Mouse (Mus musculus): ENCODE data around the gene Hdac10.
A peak's percentile ranks its signal among the peaks of the same experiment; 100 is the strongest.

The Hdac10 gene

DNA sequence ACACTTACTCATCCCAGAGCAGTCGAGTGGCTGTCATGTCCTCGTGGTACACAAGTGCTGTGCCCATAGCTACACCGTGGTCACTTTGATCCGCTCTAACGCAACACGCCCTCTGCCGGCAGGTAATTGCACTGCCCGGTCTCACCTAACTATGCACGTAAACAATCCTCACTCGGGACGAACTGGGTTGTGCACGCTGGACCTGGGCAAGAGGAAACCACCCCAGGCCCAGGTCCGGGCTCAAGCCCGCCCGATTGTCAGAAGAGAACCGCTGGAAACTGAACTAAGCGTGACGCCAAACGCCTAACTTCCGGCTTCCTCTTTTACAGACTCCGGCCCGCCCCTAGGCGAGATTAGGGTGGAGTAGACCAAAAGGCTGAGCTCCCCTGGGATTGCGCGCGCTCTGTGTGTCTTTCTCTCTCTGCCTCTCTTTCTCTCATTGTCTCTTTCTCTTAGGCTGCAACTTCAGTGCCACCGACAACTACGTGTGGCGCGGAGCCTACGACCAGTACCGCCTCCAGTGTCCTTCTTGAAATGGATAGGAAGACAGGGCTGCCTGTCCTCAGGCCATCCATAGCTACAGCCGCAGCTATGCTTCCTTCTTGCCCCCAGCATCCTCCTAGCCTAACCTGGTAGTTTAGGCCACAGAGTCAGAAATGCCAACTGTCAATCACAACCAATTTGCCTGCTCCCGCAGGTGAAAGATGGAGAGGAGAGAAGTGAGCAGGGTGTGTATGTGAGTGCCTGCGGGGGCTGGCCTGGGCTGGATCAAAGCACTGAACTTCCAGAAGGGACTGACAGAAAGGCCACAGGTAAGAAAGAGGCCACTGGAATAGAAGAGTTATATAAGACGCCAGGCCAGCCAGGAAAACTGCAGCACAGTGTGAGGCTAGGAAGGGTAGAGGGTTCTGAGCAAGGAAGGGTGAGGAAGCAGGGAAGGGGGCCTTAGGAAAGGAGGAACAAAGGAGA is at the start of gene Hdac10:
Gene Hdac10, minus strand, starts transcription at position 319 of the 969 bp plus-strand sequence.
- DNase-seq (ENCODE audit: low spot score), result peak; percentile 89

DNA sequence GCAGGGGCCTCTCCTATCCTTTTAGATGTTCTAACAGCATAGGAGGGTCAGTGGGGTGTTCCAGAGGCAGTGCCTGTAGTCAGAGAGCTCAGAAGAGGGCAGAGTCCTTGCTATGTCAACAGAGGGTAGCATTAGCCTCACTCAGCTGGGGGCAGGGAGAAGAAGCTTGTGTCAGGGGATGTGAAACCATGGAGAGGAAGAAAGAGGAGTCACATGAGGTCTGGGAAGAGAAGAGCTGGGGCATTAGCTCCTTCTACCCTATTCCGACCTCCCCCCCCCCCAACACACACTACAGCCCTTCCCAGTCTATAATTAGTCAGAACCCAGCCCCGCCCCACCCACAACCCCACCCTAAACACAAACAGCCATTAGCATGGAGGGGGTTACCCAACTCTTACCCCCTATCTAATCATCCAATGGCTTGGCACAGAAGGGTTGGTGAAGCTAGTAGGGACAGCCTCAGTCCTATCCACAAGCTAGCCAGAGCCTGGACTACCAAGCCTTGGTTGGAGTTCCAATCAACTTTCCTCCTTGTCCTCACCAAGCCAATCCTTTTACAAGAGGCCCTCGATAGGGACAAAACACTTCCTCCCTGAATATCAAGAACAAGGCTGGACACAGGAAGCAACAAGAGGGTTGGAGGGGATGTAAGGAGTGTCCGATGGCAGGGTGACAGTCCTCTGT is 49.2 kb upstream of the Hdac10 start:
- no peak for DNase-seq (ENCODE audit: low spot score)

DNA sequence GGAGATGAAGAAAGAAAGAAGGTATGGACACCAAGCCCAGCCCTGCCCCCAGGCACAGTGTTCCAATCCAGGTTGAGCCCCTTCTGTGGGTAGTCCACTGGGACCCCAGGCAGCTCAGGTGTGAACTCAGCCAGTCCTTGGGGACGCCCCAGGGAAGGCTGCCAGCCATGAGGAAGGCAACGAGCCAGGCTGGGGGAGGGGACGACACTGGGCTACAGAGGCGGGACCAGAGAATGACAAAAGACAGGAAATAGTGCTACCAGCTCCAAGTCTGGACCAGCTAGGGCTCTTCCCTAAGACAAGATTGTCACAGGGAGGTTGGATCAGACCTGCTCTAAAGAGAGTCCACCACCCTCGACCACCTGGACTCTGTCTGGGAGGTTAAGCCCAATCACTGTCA is 48.6 kb upstream of the Hdac10 start:
- no peak for DNase-seq (ENCODE audit: low spot score)

DNA sequence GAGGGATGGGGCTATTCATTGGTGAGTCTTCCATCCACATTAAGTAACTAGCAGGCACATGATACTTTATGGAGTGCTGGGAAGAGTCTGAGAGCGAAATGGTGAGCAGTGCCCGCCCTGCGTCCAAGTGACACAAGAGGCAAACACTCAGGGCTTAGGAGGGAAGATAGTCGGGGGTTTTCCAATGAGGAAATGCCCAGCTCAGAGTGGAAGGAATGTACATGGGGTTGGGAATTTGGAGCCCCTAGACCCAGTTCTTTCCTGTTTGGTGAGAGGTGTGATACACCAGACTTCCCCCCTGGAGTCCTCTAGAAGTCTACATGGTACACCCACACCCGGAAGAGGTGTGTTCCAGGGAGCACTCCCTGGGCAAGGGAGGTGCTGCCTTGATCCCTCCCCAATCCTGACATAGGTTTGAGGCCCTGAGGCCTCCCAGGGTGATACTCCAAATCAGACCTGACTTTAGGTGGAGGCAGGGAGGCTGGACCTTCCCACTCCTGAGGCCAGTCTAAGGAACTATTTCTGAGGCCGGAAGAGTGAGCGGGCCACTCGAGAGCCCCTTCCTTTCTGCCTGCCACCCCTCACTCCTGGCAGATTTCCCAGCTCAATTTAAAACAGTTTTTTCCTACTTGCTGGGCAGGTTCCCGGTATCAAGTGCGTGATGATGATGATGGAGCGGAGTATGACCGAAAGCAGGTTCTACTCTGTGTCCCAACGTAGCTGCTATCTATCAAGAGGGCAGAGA is 47.1 kb upstream of the Hdac10 start:
- DNase-seq (ENCODE audit: low spot score), result no peak

DNA sequence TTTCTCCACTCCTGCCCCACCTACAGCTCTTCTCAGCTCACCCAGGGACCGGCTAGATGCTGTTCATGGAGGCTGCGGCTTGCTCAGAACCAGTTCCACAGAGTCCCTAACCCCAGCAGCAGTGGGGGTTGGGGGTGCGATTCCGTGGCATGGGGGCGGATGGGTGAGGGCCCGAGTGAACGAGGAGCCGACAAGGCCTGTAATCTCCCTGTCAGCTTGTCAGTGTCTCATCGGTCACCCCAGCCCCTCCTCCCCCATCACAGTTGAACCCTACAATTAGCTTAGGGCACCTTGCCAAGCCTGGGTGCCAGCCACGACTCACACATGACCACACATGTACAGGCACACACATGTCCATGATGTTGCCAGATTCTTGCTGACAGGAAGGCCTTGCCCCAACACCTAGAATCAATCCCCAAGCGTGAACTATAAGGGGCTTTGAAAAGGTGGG is 46.4 kb upstream of the Hdac10 start:
- no peak for DNase-seq (ENCODE audit: low spot score)

DNA sequence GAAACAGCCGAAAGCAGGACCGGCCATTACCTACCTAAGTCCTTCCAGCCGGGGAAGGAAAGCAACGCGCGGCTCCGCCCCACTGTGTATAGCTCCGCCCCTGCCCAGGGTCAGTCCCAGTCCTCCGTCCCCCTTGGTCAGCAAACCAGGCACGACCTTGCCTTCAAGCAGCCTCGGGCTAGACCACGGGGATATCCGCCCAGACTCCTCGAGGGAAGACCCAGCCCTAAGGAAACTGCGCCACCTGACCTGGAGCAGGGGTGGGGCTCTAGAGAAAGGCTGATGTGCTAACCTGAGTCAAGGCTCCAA is 45.4 kb upstream of the Hdac10 start:
- peak; percentile 72 for DNase-seq (ENCODE audit: low spot score)

DNA sequence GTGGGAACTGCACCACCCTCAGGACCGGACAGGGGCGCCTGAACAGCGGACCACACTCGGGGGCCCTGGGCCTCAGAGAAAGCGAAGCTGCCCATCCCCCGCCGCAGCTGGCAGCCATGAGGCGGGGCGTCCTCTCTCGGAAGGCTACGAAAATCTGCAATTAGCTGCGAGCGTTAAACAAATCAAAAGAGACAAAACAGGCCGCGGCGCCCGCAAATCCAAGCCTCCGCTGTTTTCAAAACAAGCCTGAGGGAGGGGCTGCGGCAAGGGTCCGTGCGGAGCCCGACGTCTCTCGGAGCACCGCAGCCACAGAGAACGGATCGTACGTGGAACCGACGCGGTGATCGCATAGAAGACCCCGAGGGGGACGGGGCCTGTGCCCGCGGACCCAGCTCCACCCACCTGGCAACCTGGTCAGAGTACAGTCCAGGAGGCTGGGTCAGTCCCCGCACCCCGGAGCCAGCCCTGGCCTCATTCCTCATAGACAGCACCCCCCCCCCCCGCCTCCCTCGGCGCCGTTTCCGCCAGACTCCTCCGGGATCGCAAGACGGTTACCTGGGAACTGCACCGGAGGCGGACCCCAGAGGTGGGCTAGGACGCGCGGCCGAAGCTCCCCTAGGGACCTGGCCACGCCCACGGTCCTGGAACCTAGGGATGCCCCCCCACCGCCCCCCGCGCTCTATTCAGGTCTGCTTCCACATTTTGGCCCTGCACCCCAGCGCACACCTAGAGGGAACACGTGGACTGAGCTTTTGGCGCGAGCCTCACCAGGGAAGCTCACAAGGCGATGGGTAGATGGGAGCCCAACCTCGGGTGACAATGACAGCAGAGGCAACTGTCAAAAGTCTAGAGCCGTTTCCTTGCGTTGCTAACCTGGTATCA is 44.8 kb upstream of the Hdac10 start:
- DNase-seq (ENCODE audit: low spot score), result peak; percentile 72

DNA sequence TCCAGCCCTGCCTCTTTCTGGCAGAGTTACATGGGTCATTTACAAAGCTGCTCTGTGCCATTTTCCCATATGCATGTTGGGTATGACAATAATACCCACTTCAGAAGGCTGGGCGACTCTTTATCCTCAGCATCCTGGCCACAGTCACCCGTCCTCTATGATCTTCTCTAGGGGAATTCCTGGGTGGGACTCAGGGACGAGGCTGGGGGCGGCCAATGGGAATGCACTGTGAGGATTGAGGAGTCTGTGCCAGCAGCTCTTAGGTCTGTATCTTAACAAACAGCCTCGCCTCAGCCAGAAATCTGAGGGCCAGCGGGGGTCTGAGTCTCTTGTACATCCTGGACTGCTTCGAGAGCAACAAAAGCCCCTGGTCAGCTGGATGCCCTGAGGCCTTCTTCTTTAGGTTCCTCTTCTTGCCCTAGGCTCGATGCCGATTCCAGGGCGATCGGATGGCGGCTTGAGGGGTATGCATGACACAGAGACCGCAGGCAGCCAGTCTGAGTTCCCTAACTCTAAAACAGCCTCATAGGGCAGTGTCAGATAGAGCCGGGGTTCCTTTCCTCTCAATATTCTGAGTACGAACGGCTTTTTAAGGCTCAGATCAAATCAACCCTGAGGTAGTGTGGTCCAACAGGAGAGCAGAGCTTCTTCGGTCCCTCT is 43.9 kb upstream of the Hdac10 start:
- no peak for DNase-seq (ENCODE audit: low spot score)

DNA sequence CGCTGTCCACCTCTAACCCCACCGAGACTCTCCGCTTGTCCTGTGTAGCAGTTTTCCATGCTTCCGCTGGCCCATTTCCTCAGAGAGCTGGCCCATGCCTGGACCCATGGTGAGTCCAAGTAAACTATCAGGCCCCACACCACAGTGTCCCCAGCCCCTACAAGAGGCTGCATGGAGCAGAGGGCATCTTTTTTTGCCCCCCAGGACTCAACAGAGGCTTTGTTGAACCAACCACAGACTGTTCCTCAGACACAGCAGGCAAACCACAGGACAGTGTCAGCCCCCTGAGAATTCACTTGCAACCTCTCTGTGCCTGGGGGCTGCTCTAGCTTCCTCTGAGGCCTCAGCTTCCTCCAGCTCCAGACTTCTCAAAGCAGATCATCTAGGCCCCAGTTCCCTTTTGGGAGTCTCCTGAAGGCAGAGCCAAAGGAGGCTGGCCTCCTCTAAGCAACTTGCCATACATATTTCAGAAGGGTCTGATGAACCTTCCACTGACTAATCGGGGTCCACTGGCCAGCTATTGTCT is 43.1 kb upstream of the Hdac10 start:
- no peak for DNase-seq (ENCODE audit: low spot score)

DNA sequence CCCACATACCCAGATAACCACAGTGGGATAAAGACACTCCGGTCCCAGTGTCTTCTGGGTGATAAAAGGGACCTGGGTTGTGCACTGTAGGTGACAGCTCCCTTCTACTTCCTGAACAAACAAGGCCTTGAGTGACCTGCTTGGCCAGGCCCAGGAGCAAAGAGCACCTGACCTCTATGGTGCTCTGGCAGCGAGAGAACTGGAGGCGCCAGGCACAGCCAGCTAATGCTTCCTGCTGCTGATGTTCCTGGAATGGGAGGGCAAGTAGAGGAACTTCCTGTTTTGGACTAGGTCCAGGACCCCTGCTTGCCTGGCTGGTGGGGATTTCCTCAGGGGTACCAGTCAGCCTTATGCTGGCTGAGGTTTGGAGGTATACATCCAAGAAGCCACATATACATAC is 41.6 kb upstream of the Hdac10 start:
- DNase-seq (ENCODE audit: low spot score), result no peak

DNA sequence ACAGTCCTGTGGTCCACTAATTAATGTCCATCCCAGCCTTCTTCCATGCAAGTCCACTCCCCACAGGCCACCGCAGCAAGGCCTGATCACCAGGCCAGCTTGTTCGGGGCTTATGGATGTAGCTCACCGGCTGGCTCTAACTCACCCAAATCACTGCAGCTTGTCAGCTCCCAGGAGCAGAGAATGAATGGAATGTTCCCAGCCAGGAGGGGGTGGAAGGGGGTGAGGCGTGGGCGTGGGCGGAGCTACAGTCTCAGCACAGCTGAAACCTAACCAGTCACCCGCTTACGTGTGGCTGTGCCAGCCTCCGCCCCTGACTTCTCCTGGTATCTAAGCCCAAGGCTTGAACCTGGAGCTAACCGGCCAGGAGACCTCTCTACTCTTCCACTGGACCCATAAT is 40.9 kb upstream of the Hdac10 start:
- peak; percentile 80 for DNase-seq (ENCODE audit: low spot score)

DNA sequence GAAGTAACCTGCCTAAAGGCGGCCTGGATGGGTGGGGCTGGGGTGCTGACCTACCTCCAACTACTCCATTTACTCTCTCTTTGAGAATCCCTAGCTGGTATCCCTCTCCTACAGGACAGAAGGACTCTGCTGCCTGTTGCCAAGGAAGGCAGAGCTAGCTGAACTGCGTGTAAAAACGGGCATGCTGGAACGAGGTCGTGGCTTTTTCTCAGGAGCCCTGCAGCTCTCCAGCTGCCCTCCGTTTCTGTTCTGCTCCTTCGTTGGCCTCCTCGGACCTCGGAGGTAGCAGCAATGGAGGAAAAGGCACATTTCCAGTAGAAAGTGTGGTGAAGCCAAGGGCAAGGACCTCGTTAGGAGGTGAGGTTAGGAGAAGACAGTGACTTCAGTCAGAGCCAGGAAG is 40.4 kb upstream of the Hdac10 start:
- no peak for DNase-seq (ENCODE audit: low spot score)

DNA sequence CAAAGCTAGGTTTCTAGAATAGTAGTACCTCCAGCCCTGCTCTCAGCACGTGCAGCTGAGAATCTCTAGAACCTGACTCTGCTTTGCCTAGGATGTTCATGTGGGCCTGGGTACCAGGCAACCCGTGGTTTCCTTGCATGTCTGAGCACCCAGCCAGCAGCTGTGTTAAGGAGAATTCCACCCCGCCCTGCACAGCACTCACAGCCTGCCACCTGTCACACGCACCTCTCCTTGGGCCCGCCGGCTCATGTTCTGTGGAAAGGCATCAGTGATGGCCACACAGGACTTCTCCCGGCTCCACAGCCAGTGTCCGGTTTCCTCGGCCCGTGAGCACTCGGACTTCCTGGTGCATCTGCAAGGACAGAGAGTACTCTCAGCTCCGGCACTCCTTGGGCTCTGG is 37.0 kb upstream of the Hdac10 start:
- DNase-seq (ENCODE audit: low spot score), result no peak

DNA sequence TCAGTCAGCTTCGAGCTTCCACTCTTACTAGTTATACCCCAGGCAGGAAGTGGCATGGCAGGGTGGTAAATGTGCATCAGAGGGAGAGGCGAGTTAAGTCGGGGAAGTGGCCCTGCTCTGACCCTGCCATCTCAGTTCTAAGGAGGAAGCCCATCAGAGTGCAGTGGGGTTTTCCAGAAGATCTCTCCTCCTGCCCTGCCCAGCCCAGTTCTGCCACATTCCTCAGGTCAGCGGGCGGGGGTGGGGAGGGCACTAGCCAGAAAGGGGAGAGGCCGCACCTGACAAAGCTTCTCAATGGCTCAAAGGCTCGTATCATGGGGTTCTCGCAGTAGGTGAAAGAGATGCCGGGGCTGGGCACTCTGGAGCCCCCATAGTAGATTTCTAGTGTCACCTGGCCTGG is 32.9 kb upstream of the Hdac10 start:
- no peak for DNase-seq (ENCODE audit: low spot score)

DNA sequence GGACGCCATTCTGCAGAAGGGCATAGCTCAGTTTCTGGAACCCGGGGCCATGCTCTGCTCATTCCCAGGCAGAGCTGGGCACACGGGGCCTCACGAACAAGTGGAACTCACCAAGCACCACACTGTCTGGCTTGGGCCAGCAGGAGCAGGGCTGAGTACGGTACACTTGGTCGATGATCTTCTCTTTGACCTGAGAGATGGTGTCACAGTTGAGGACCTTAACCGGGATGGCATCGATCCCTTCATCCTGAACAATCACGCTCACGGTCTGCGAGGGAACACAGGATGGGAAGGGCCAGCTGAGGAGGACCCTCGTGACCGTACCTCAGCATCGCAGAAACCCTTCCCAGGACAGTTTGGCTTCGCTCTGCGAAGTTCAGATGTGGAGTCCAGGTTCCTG is 30.0 kb upstream of the Hdac10 start:
- no peak for DNase-seq (ENCODE audit: low spot score)

DNA sequence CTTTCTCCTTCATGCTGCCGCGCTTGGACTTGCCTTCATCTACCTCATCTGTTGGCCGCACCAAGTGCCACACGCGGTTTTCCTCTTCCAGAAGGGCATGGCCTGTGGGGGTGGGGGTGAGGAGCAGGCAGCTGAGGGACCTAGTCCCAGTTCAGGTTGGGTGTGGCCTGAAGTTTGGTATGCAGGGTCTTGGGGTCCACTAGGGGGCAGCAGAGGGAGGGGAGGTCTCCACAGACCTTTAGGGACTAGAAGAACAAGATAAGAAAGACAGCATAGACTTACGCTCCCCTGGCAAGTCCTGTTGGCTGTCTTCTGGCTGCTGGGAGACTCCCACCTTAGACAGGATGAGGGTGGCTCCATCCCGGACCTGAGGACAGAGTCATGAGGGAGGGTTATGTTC is 29.5 kb upstream of the Hdac10 start:
- peak; percentile 87 for DNase-seq (ENCODE audit: low spot score)

DNA sequence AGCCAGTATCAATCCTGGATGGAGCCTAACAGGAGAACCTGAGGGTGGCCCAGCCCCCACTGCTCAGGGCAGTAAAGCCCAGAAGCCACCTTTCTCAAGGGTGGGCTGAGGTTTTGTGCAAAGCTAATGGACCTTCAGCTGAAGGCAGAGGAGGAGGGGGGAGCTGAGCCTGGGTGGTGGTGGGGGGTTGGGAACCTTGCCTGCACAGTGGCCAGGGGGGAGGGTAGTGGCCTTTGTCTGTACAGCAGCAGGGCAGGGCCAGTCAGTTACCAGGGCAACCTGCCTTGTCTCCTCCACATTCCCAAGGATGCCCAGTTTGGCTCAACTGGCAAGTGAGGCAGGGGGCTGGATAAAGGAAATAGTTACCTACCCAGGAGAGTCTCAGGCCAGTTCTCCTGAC is 23.8 kb upstream of the Hdac10 start:
- peak; percentile 66 for DNase-seq (ENCODE audit: low spot score)

DNA sequence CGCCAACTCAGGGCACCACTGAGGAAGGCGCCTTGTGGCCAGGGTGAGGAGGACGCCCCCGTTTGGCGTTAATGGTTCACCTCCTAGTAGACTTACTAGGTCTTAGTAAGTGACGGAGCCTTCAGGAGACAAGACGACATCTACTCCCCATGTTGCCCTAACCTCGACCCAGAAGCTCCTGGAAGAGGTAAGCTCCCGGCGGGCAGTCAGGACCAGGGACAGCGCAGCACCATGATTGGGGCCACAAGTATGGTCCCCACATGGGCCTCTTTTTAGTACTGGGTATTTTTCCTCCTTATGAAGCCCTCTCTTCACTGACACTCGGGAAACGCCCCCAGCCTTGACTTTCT is 21.5 kb upstream of the Hdac10 start:
- no peak for DNase-seq (ENCODE audit: low spot score)

DNA sequence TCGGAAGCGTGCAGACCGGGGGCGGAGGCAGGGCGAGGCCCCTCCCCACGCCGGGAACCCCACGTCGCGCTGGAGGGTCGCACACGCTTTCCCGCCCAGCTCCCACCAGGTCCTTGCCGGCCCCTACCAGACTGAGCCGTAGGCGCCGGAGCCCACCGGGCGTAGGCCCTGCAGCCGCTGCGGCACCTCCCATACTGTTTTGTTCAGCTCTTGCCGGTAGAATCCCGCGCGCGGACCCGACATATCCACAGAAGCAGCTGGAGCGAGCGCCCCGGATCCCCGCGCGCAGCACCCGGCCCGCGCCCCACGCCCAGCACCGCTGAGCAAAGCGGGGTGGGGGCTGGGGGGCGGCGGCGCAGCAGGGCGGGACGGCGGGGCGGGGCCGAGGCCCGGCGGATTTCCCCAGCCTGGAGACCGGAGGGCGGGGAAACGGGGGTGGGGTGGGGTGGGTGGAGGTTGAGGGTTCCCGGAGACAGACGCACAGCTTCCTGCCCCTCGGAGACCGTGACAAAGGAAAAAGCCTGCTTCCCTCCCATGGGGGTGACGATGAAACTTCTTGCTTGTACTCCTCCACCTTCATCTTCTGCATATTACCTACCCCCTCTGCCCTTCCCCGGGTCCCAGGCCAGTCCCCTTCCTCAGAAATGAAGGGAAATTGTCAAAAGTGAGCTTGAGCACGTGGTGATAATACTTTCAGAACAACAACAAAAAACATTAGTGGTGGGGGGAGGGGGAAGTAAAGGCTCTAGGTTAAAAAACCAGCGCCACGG is 21.0 kb upstream of the Hdac10 start, which contains the start of gene Mapk11:
Gene Mapk11, minus strand, starts transcription at position 358 of the 770 bp plus-strand sequence.
- DNase-seq (ENCODE audit: low spot score), result peak; percentile 63

Data from retina, embryonic 14.5 days (tissue).